Mouse (Mus musculus): ENCODE data around the gene Ube2c.
"Not testable (repeated sequence)": the region's sequence is repeated elsewhere in the genome, so short reads cannot be mapped to it uniquely, and the experiment has no call there.

Ube2c gene

GRCm38 (mm10) chr2:164787779-164788178, 18.1 kb downstream of the Ube2c start:
- no peak for DNase-seq (ENCODE audit: low read depth)

DNA sequence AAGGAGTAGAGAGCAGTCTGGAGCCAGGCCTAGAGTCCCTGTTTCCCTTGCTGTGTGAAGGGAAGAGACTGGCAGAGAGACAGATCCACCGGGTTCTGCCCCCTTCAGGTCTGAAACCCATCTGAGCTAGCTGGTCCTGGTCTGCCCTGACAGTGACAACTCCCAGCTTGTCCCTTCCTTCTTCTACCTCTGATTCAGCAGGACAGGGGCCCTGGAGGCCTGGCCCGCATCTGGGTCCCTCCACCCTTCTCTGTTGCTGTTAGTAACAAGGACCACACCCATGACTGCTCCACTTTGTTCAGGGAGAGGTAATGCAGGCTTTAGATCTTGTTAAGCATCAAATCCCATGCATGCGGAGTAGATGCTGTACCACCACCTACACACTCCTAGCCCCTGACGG, 18.7 kb downstream of the Ube2c start:
- no peak for DNase-seq (ENCODE audit: low read depth)

DNA sequence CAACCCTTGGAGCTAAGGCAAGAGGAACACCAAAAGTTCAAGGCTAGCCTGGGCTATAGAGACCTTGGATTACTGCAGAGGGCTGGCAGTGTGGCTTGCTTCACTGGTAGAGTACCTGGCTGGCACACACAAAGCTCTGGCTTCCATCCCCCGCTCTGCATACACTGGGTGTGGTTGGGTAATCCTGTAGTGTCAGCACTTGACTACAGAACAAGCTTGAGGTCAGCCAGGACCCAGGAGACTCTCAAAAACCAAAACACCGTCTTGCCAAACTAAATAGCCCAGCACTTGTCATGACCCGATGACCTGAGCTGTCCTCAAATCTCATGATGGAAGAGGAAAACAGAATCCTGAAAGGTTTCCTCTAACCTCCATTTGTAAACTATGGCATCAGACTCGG, 20.8 kb downstream of the Ube2c start:
- DNase-seq (ENCODE audit: low read depth), result no peak

GRCm38 (mm10) chr2:164791841-164792261, 22.2 kb downstream of the Ube2c start:
- DNase-seq (ENCODE audit: low read depth), result no peak

DNA sequence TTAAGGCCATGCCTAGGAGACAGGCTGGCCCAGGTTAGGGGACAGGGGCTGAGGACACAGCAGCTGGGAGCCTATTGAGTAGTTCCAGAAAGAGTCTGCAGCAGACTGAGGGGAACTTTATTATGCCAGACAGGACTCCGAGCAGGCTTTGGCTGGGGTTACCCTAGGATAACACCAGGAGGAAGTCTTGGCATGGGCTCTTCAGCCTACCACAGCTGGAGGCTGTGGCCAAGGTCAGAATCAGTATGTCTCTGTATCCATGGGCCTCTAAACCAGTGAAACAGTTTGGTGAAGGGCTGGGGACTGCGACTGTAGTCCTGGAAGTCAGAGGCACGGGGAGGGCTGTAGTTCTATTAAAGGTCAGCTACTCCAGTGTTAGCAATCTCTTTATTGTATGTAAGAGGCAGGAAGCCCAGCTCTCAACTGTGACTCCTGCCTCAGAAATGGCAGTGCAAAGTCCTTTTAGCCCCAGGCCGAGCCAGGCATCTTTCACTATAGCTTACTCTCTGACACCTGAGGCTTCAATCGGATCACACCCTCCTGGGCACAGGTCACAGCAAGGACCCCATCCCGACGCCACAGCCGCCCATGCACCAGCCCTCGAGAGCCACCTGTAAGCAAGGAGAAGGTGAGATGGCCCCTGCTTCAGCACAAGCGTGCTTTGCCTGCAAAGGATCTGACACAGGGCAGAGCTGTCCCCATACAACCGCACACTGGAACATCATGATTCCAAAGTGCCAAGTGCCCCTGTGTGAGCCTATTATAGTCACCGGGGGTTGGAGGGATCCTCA, 22.9 kb downstream of the Ube2c start:
- no peak for DNase-seq (ENCODE audit: low read depth)

GRCm38 (mm10) chr2:164793236-164793635, 23.5 kb downstream of the Ube2c start:
- DNase-seq (ENCODE audit: low read depth), result no peak

- DNase-seq (ENCODE audit: low read depth), result no peak
These were observed 24.1 kb downstream of the Ube2c start for GRCm38 (mm10) chr2:164793772-164794171.

- peak; percentile 87 for DNase-seq (ENCODE audit: low read depth)
These were observed 24.6 kb downstream of the Ube2c start for GRCm38 (mm10) chr2:164794293-164794692.

GRCm38 (mm10) chr2:164795868-164796267, 26.2 kb downstream of the Ube2c start:
- DNase-seq (ENCODE audit: low read depth), result no peak

DNA sequence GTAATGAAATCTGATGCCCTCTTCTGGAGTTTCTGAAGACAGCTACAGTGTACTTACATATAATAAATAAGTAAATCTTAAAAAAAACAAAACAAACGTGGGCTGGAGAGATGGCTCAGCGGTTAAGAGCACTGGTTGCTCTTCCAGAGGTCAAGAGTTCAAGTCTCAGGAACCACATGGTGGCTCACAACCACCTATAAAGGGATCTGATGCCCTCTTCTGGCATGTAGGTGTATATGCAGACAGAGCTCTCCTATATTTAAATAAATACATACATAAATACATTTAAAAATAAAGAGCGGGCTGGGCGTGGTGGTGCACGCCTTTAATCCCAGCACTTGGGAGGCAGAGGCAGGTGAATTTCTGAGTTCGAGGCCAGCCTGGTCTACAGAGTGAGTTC, 28.9 kb downstream of the Ube2c start:
- not testable (repeated sequence) for DNase-seq (ENCODE audit: low read depth)

DNA sequence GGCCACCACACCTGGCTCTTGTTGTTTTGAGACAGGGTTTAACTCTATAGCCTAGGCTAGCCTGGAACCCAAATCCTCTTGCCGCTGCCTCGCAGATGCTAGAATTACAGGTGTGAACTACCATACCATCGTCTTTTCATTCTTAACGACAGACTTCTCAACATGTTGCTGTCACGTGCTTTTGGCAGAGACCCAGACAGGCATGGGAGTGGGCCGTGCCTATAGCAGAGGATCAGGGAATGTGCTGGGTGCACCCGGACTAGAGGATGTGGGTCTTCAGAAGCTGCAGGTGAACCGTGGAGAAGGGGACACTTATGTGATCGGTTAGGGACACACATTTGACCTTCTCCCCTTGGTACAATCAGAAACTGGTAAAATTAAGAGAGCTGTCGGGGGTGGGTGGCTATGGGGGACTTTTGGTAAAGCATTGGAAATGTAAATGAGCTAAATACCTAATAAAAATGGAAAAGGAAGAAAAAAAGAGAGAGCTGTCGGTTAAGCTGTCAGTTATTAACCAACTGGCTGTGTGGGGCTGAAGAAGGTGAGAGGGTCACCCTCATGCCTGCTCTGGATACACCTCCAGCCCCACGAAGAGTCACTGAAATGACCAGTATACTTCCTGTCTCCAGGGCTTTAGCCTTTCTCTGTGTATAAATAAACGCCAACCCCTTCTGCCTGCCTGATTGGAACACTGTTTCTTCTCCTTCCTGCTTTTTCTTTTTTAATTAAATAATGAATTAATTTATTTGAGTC, 30.7 kb downstream of the Ube2c start:
- no peak for DNase-seq (ENCODE audit: low read depth)

DNA sequence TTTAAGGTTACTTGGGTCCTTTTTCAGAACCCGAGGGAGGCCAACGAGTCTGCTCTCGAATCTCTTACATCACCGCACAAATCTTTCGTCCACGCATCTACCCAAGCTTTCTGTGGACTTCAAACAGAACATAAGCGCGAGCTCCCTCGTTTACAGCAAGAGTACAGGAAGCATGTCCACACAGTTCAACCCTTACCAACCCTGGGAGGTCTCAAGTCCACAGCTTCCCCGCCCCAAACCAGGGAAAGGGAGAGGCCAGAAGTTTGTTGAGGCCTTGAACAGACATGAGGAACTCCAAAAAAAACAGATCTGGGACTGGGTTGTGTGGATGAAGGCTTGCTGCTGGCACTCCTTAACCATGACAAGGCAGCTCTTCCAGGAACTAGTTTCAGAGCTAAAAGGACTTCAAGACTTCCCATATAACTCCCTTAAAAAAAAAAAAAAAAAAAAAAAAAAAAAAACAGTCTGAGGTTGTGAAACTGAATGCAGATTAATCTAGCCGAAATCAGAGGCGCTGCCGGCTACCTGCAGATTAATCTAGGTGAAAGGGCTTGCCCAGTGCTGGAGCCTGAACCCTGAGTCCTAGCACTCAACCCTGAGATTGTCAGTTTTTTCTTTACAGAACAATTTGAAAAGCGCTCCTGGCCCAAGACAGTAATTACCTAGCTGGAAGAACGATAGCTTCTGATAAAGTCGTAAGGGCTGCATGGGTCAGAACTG, 33.7 kb downstream of the Ube2c start:
- no peak for DNase-seq (ENCODE audit: low read depth)

DNA sequence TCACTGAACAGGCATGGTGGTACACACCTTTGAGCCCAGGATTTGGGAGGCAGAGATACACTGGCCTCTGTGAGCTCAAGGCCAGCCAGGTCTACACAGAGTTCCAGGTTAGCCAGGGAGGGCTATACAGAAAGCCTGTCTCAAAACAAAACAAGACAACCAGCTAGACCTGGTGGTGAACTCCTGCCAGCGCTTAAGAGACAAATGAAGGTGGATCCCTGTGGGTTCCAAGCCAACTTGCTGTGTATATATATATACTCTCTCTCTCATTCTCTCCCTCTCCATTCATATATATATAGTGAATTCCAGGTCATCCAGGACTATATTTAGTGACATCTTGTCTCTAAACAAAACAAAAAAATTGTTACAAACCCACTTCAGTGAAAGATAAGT, 34.2 kb downstream of the Ube2c start:
- DNase-seq (ENCODE audit: low read depth), result no peak

GRCm38 (mm10) chr2:164804533-164805331, 35.0 kb downstream of the Ube2c start, which contains the start of the genes Acot8 and Zswim3:
Gene Acot8, minus strand, starts transcription at chr2:164804882.
Gene Zswim3, plus strand, starts transcription at chr2:164805098.
- peak; percentile 100 for DNase-seq (ENCODE audit: low read depth)

- no peak for DNase-seq (ENCODE audit: low read depth)
These were observed 35.6 kb downstream of the Ube2c start for GRCm38 (mm10) chr2:164805332-164805718.

GRCm38 (mm10) chr2:164806614-164807013, 36.9 kb downstream of the Ube2c start:
- no peak for DNase-seq (ENCODE audit: low read depth)

DNA sequence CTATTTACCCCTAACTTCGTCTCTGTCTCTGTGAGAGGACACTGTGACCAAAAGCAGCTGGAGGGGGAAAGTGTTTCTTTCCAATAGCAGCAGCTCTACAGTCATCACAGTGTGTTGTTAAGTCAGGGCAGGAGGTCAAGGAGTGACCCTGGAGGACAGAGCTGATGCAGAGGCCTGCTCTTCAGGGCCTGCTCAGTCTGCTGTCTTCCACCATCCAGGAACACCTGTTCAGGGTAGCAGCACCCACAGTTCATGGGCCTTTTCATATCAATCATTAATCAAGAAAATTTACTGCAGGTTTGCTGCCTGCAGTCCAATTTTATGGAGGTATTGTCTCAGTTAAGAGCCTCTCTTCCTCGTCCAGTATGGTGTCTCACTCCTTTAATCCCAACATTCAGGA, 43.9 kb downstream of the Ube2c start:
- no peak for DNase-seq (ENCODE audit: low read depth)

- no peak for DNase-seq (ENCODE audit: low read depth)
These were observed 45.6 kb downstream of the Ube2c start for GRCm38 (mm10) chr2:164815348-164815747.

DNA sequence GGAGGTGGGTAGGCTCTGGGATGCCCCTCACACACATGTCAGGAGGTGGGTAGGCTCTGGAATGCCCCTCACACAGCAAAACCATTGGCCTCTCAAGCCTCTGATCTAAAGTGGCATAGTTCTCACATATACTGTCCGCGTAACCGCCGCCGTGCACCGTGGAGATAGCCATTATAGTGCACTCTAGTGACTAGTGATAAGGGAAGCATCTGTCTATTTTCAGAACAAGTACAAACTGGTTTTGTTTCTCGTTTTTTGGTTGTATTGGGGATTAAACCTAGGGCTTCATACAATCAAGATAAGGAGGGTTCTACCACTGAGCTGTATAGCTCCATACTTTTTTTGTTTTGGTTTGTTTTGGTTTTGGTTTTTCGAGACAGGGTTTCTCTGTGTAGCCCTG, 46.1 kb downstream of the Ube2c start:
- DNase-seq (ENCODE audit: low read depth), result no peak

DNA sequence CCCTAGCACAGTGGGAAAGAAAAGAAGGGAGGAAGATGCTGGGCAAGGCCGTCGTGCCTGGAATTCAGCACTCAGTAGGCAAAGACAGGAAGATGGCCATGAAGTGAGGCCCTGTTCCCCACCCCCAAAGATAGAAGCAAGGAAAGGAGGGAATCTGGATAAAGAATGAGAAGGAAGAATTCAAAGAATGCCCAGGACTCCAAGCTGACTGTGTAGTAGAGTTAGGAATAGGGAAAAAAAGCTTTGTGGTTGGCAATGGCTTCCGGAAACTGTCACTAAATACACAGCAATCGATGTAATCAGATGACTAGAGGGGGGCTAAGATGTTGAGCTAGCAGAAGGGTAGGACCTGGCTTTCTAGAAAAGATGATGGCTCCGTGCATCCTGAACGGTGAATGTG, 47.5 kb downstream of the Ube2c start:
- DNase-seq (ENCODE audit: low read depth), result no peak

- no peak for DNase-seq (ENCODE audit: low read depth)
These were observed 48.0 kb downstream of the Ube2c start for GRCm38 (mm10) chr2:164817703-164818102.

DNA sequence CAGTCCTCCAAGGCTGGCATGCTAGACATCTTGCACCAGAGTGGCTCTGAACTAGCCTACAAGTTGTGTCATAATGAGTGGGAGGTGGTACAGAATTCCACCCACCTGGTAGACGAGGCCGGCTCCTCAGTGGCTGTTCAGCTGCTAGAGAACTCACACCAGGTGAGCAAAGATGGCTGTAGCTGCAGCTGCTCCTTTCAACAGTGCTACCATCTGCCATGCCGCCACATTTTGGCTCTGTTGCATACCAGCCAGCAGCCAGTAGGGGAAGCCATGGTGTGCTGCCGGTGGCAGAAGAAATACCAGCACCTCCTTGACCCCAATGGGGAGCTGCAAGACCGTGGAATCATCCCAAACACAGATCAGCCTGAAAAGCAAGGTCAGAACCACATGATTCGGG, 51.4 kb downstream of the Ube2c start:
- no peak for DNase-seq (ENCODE audit: low read depth)
